Mouse (Mus musculus) CH12.LX (cell line): ENCODE data around the gene Slc9a9. TPM values are rescaled to one million over a fixed set of nuclear protein-coding genes. Genes with fewer than 3 reads are reported as not detected.

Experiments used
- DNase-seq: peaks from one replicate; pipeline ENCODE4 v3.0.0-alpha.2; 2013; ENCODE audit errors: extremely low read depth
- H3K27ac ChIP-seq: 2 replicates; pipeline ENCODE4 v1.5.1; 2012; ENCODE audit warnings: low read depth, mild to moderate bottlenecking, control low read depth, moderate library complexity; ENCODE audit not compliant: insufficient read depth
- H3K27me3 ChIP-seq: replicated peaks from 2 replicates; pipeline ENCODE3; 2012; ENCODE audit warnings: inconsistent platforms
- H3K36me3 ChIP-seq, 2 experiments: replicated peaks in 1 of 2; 2 replicates each; pipeline versions ENCODE3 to v1.6.1; 2012; ENCODE audit warnings: inconsistent platforms in 1 of 2, low read length in 1 of 2, mild to moderate bottlenecking in 1 of 2, mixed read lengths in 1 of 2, moderate library complexity in 1 of 2; ENCODE audit not compliant: control insufficient read depth in 1 of 2, insufficient read depth in 1 of 2
- H3K4me1 ChIP-seq, 2 experiments: 2 replicates each; pipeline ENCODE4 v1.6.1; 2012; ENCODE audit warnings: inconsistent platforms in 1 of 2, moderate library complexity in 1 of 2; ENCODE audit not compliant: insufficient read depth in 2 of 2, control insufficient read depth in 1 of 2
- H3K4me2 ChIP-seq: 2 replicates; pipeline ENCODE4 v1.6.1; 2012; ENCODE audit warnings: low read depth, mild to moderate bottlenecking, control low read depth; ENCODE audit not compliant: poor library complexity, insufficient read depth, severe bottlenecking
- H3K4me3 ChIP-seq, 3 experiments: fragments of 150-350 bp in 1 of 3; sonication (generic) in 1 of 3; replicated peaks in 1 of 3; 2 replicates each; pipeline versions ENCODE3 to v1.5.1; 2011 to 2012; ENCODE audit warnings: low read depth in 2 of 3, low read length in 2 of 3, mild to moderate bottlenecking in 2 of 3, moderate library complexity in 2 of 3, control low read depth in 1 of 3, improper control_type of control experiment in 1 of 3, inconsistent platforms in 1 of 3, mixed read lengths in 1 of 3; ENCODE audit not compliant: poor library complexity in 1 of 3
- H3K79me2 ChIP-seq: replicated peaks from 2 replicates; pipeline ENCODE4 v1.6.1; 2012; ENCODE audit warnings: mild to moderate bottlenecking, moderate library complexity; ENCODE audit not compliant: control insufficient read depth, poor library complexity, insufficient read depth, severe bottlenecking; ENCODE audit errors: extremely low read depth
- H3K9ac ChIP-seq: 2 replicates; pipeline ENCODE4 v1.6.1; 2012; ENCODE audit warnings: low read depth, mild to moderate bottlenecking, control low read depth, moderate library complexity; ENCODE audit not compliant: insufficient read depth
- H3K9me3 ChIP-seq: replicated peaks from 2 replicates; pipeline ENCODE3; 2012; ENCODE audit warnings: low read length, inconsistent platforms, mixed read lengths
- BHLHE40 ChIP-seq: IDR thresholded peaks from 2 replicates; pipeline ENCODE4 v1.6.1; 2011; ENCODE audit warnings: mild to moderate bottlenecking, low read depth, low read length, improper control_type of control experiment
- CHD1 ChIP-seq: IDR thresholded peaks from 2 replicates; pipeline ENCODE4 v1.6.1; 2012; ENCODE audit warnings: low read depth, low read length, improper control_type of control experiment, inconsistent platforms
- CHD2 ChIP-seq: IDR thresholded peaks from 2 replicates; pipeline ENCODE4 v1.6.1; 2011; ENCODE audit warnings: low read length, improper control_type of control experiment
- CTCF ChIP-seq, 2 experiments: IDR thresholded peaks in 1 of 2; conservative IDR thresholded peaks in 1 of 2; 2 replicates each; pipeline ENCODE4 v1.5.1; 2011 to 2012; ENCODE audit warnings: low read depth in 2 of 2, low read length in 2 of 2, improper control_type of control experiment in 1 of 2, inconsistent platforms in 1 of 2, mild to moderate bottlenecking in 1 of 2, moderate library complexity in 1 of 2
- ELF1 ChIP-seq: IDR thresholded peaks from 2 replicates; pipeline ENCODE4 v1.6.1; 2014; ENCODE audit warnings: low read depth, mild to moderate bottlenecking, inconsistent platforms, low read length, improper control_type of control experiment
- EP300 ChIP-seq: IDR thresholded peaks from 2 replicates; pipeline ENCODE4 v1.6.1; 2011; ENCODE audit warnings: low read length, improper control_type of control experiment
- ETS1 ChIP-seq: conservative IDR thresholded peaks from 2 replicates; pipeline ENCODE4 v1.6.1; 2012; ENCODE audit warnings: low read depth, mild to moderate bottlenecking, inconsistent platforms, low read length, improper control_type of control experiment, moderate library complexity
- HCFC1 ChIP-seq: IDR thresholded peaks from 2 replicates; pipeline ENCODE4 v1.6.1; 2012; ENCODE audit warnings: low read depth, mild to moderate bottlenecking, inconsistent platforms, low read length, improper control_type of control experiment
- MAFK ChIP-seq: IDR thresholded peaks from 2 replicates; pipeline ENCODE4 v1.6.1; 2011; ENCODE audit warnings: low read length, improper control_type of control experiment; ENCODE audit not compliant: insufficient replicate concordance
- MAX ChIP-seq: IDR thresholded peaks from 2 replicates; pipeline ENCODE4 v1.6.1; 2011; ENCODE audit warnings: low read length, improper control_type of control experiment
- MYC ChIP-seq: IDR thresholded peaks from 2 replicates; pipeline ENCODE4 v1.6.1; 2011; ENCODE audit warnings: low read depth, mild to moderate bottlenecking, improper control_type of control experiment, low read length
- NRF1 ChIP-seq: IDR thresholded peaks from 2 replicates; pipeline ENCODE4 v1.6.1; 2014; ENCODE audit warnings: low read depth, mild to moderate bottlenecking, inconsistent platforms, low read length, improper control_type of control experiment, moderate library complexity
- POLR2AphosphoS2 ChIP-seq: IDR thresholded peaks from 2 replicates; pipeline ENCODE4 v1.6.1; 2011; ENCODE audit warnings: low read depth, low read length, improper control_type of control experiment
- RAD21 ChIP-seq: IDR thresholded peaks from 2 replicates; pipeline ENCODE4 v1.6.1; 2011; ENCODE audit warnings: low read depth, mild to moderate bottlenecking, low read length, improper control_type of control experiment, moderate library complexity
- RCOR1 ChIP-seq: conservative IDR thresholded peaks from 2 replicates; pipeline ENCODE4 v1.6.1; 2012; ENCODE audit warnings: low read depth, mild to moderate bottlenecking, inconsistent platforms, low read length, improper control_type of control experiment
- SIN3A ChIP-seq: IDR thresholded peaks from 2 replicates; pipeline ENCODE4 v1.6.1; 2012; ENCODE audit warnings: low read length, improper control_type of control experiment, inconsistent platforms
- TBP ChIP-seq: conservative IDR thresholded peaks from 2 replicates; pipeline ENCODE4 v1.6.1; 2011; ENCODE audit warnings: low read depth, low read length, improper control_type of control experiment
- UBTF ChIP-seq: IDR thresholded peaks from 2 replicates; pipeline ENCODE4 v1.6.1; 2012; ENCODE audit warnings: low read depth, mild to moderate bottlenecking, inconsistent platforms, low read length, improper control_type of control experiment, moderate library complexity
- USF2 ChIP-seq: conservative IDR thresholded peaks from 2 replicates; pipeline ENCODE4 v1.6.1; 2011; ENCODE audit warnings: low read depth, low read length, improper control_type of control experiment
- ZC3H11A ChIP-seq: IDR thresholded peaks from 2 replicates; pipeline ENCODE4 v1.6.1; 2012; ENCODE audit warnings: low read depth, mild to moderate bottlenecking, inconsistent platforms, low read length, improper control_type of control experiment
- ZNF384 ChIP-seq: IDR thresholded peaks from 2 replicates; pipeline ENCODE4 v1.6.1; 2012; ENCODE audit warnings: low read depth, low read length, improper control_type of control experiment, inconsistent platforms
- dilution Hi-C: fragments of 300-500 bp; cut with MboI; formaldehyde crosslinking; loops from 2 replicates; pipeline ENCODE4 v1.14.3; 2020; ENCODE audit warnings: low sequenced_read_pairs; ENCODE audit not compliant: extremely low pct_unique_long_range_greater_than_20kb, extremely low pct_ligation_motif_present
- in situ Hi-C: fragments of 300-500 bp; cut with MboI; formaldehyde crosslinking; loops from 3 replicates; pipeline ENCODE4 v1.14.3; 2019; ENCODE audit warnings: low sequenced_read_pairs, low pct_ligation_motif_present, low pct_unique_long_range_greater_than_20kb, mixed read lengths
- polyA plus RNA-seq: library from polyadenylated mRNA; unstranded; fragments of >175 nt; gene quantifications from 2 replicates; pipeline ENCODE4 v1.2.1, GENCODE M21; 2012; ENCODE audit warnings: low read depth; ENCODE audit not compliant: insufficient read length
- total RNA-seq, 2 experiments: library from RNA; depleted of rRNA; stranded (reverse); fragments of 300-350 nt in 1 of 2; fragments of >200 nt in 1 of 2; gene quantifications; 2 replicates each; pipeline ENCODE4 v1.2.3; 2012 to 2014

The Slc9a9 gene
- total and polyA plus RNA-seq, 3 experiments: not detected

DNA sequence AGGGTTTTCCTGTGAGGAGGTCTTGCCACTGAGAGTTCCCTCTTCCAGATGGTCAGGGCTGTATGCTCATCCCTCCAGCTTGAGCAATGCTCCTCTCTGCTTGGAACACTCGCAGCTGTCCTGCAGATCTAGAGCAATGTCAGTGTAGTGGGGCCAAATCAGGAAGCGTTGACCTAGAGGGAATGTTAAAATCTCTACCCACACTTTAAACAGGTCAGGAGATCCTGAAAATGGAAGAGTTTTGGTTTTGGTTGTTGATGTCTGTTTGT lies 36.0 kb downstream of the Slc9a9 start:
- in situ Hi-C loops: no loop called here
- DNase-seq: no peak
- Histone ChIP-seq H3K9me3 (peaks cover 72% of the 10 kb centered on the region), H3K36me3 (no peaks in the 10 kb centered on the region)
- no peak for TF ChIP-seq SIN3A
- no peak for TF ChIP-seq BHLHE40
- no peak for TF ChIP-seq EP300
- TF ChIP-seq MAFK: no peak
- no peak for TF ChIP-seq HCFC1
- no peak for TF ChIP-seq ETS1
- TF ChIP-seq NRF1: no peak
- TF ChIP-seq CHD2: no peak
- TF ChIP-seq, all 38 proteins: peak for 0
- H3K9ac ChIP-seq: no peak overlapping the region
- no peak overlapping the region for H3K4me3 ChIP-seq
- H3K79me2 ChIP-seq: no peaks in the 10 kb centered on the region
- no peaks in the 10 kb centered on the region for H3K27me3 ChIP-seq
- no peak overlapping the region for H3K27ac ChIP-seq
- H3K4me1 ChIP-seq: no peaks in the 10 kb centered on the region
- dilution Hi-C loops: no loop called here
- H3K4me2 ChIP-seq: no peak overlapping the region

DNA sequence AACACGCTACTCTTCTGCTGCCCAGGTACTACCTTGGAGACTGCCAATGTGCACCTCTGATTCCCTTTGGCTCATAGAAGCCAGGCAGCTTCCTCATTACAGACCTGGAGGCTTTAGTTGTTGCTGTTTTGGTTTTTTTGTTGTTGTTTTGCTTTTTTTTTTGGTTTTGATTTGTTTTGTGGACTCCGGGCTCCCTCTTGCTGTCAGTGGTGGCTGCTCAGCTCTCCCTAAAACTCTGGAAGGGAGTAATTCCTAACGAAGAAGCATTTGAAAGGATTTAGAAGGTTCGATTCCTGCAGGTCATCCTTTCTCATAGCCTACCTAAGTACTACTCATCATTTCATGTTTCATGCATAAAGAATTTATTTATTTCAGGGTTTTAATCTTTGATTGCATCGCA lies 42.4 kb downstream of the Slc9a9 start:
- no peaks in the 10 kb centered on the region for H3K36me3 ChIP-seq
- H3K79me2 ChIP-seq: no peaks in the 10 kb centered on the region
- H3K9me3 ChIP-seq: peaks cover 53% of the 10 kb centered on the region
- no peaks in the 10 kb centered on the region for H3K4me1 ChIP-seq
- no peaks in the 10 kb centered on the region for H3K27me3 ChIP-seq
- no peak overlapping the region for H3K27ac ChIP-seq
- no peak for DNase-seq
- no peak overlapping the region for H3K4me3 ChIP-seq
- dilution Hi-C loops: no loop called here
- H3K4me2 ChIP-seq: no peak overlapping the region
- no peak overlapping the region for H3K9ac ChIP-seq
- no peak for TF ChIP-seq MAX
- TF ChIP-seq MYC: no peak
- no peak for TF ChIP-seq ETS1
- TF ChIP-seq BHLHE40: no peak
- TF ChIP-seq ELF1: no peak
- no peak for TF ChIP-seq RCOR1
- TF ChIP-seq CTCF (conservative IDR thresholded peaks at IDR 0.05 in 1 of 2, IDR thresholded peaks at IDR 0.05 in 1 of 2; ENCODE audit: low read depth in 2 of 2, low read length in 2 of 2): no peak
- no peak for TF ChIP-seq ZNF384
- no peak for TF ChIP-seq TBP
- TF ChIP-seq POLR2AphosphoS2: no peak
- no peak for TF ChIP-seq UBTF
- no peak for TF ChIP-seq USF2
- TF ChIP-seq RAD21: no peak
- TF ChIP-seq CHD1: no peak
- TF ChIP-seq MAFK: no peak
- TF ChIP-seq ZC3H11A: no peak
- in situ Hi-C loops: no loop called here
